Mouse (Mus musculus) spleen, adult 2 months (tissue): Measurements from ENCODE around the gene Gm20388. TPM values are rescaled to one million over a fixed set of nuclear protein-coding genes. Genes with fewer than 3 reads are reported as not detected.
"Not testable (repeated sequence)": the region's sequence is repeated elsewhere in the genome, so short reads cannot be mapped to it uniquely, and the experiment has no call there.

Source experiments
- DNase-seq, 2 experiments: peaks; one replicate each; pipeline versions ENCODE4 v3.0.0 to v3.0.0-alpha.2; 2012 to 2021; ENCODE audit warnings: low spot score in 2 of 2, low read depth in 1 of 2
- H3K27ac ChIP-seq: fragments of 200-500 bp; 2 replicates; pipeline ENCODE4 v1.5.1; 2012; ENCODE audit warnings: low read length, inconsistent platforms; ENCODE audit not compliant: insufficient read depth
- H3K27me3 ChIP-seq: fragments of 200-500 bp; 2 replicates; pipeline ENCODE4 v1.6.1; 2012; ENCODE audit warnings: mild to moderate bottlenecking, moderate library complexity, low read length, inconsistent platforms; ENCODE audit not compliant: control insufficient read depth, insufficient read depth
- H3K36me3 ChIP-seq: fragments of 200-500 bp; 2 replicates; pipeline ENCODE4 v1.6.1; 2012; ENCODE audit warnings: mild to moderate bottlenecking, low read length, inconsistent platforms; ENCODE audit not compliant: control insufficient read depth, insufficient read depth
- H3K4me1 ChIP-seq: fragments of 200-500 bp; 2 replicates; pipeline ENCODE4 v1.6.1; 2011; ENCODE audit warnings: inconsistent platforms; ENCODE audit not compliant: control insufficient read depth, insufficient read depth, insufficient read length
- H3K4me3 ChIP-seq: fragments of 200-500 bp; 2 replicates; pipeline ENCODE4 v1.5.1; 2011; ENCODE audit warnings: mild to moderate bottlenecking, inconsistent platforms; ENCODE audit not compliant: insufficient read depth, insufficient read length; ENCODE audit errors: extremely low read depth
- CTCF ChIP-seq: fragments of 200-500 bp; IDR thresholded peaks from 2 replicates; pipeline ENCODE4 v1.5.1; 2011; ENCODE audit warnings: mild to moderate bottlenecking, inconsistent platforms; ENCODE audit not compliant: insufficient read depth, insufficient read length, insufficient replicate concordance; ENCODE audit errors: extremely low read depth
- POLR2A ChIP-seq: fragments of 200-500 bp; IDR thresholded peaks from 2 replicates; pipeline ENCODE4 v1.6.1; 2011; ENCODE audit warnings: low read depth, low read length, inconsistent platforms
- WGBS: fragments of 180-500 bp; shearing (Covaris S2); methylation state at CpG from one replicate; pipeline ENCODE4 v1.1.7; 2018; 5-methylcytosine and 5-hydroxymethylcytosine counted together
- polyA plus RNA-seq: library from polyadenylated mRNA; depleted of rRNA; stranded (reverse); fragments of >200 nt; gene quantifications from 2 replicates; pipeline ENCODE4 v1.2.3, GENCODE M21; 2012

Gene Gm20388
- polyA plus RNA-seq, 1 experiment = 26.1 TPM

GRCm38 (mm10) chr8:121316009-121316408, 1405.4 kb downstream of the Gm20388 start:
- no peaks in the 10 kb centered on the region for H3K27me3 ChIP-seq
- 26% methylated on average over 18 of the region's 18 CpGs for WGBS
- no peaks in the 10 kb centered on the region for H3K4me1 ChIP-seq
- no peaks in the 10 kb centered on the region for H3K36me3 ChIP-seq
- no peak overlapping the region for H3K4me3 ChIP-seq
- DNase-seq = no peak
- no peak for TF ChIP-seq CTCF
- no peak for TF ChIP-seq POLR2A
- no peak overlapping the region for H3K27ac ChIP-seq

- H3K27me3 ChIP-seq, H3K4me1 ChIP-seq, H3K36me3 ChIP-seq, DNase-seq, H3K4me3 ChIP-seq, H3K27ac ChIP-seq: not testable (repeated sequence)
- WGBS = no CpG with 5 or more reads among the region's 19 CpGs
Observed at GRCm38 (mm10) chr8:121318756-121319155, 1408.1 kb downstream of the Gm20388 start.

- WGBS = 60% methylated on average over 5 of the region's 5 CpGs
- no peak for TF ChIP-seq CTCF
- H3K27me3 ChIP-seq = no peaks in the 10 kb centered on the region
Observed at GRCm38 (mm10) chr8:121319491-121319890, 1408.8 kb downstream of the Gm20388 start.

GRCm38 (mm10) chr8:121326164-121326910, 1415.7 kb downstream of the Gm20388 start:
- WGBS = 89% methylated on average over 18 of the region's 18 CpGs
- H3K36me3 ChIP-seq = no peaks in the 10 kb centered on the region
- TF ChIP-seq POLR2A = no peak
- no peak for TF ChIP-seq CTCF
- H3K27me3 ChIP-seq = no peaks in the 10 kb centered on the region
- no peaks in the 10 kb centered on the region for H3K4me1 ChIP-seq
- no peak for DNase-seq
- H3K27ac ChIP-seq = no peak overlapping the region
- H3K4me3 ChIP-seq = no peak overlapping the region

More at GRCm38 (mm10) chr8:121319491-121319890, 1408.8 kb downstream of the Gm20388 start:
- Histone ChIP-seq H3K4me3 (no peak overlapping the region), H3K36me3 (no peaks in the 10 kb centered on the region), H3K4me1 (no peaks in the 10 kb centered on the region), H3K27ac (no peak overlapping the region)
- DNase-seq = no peak

- Histone ChIP-seq H3K36me3 (no peaks in the 10 kb centered on the region), H3K4me3 (no peak overlapping the region), H3K27me3 (no peaks in the 10 kb centered on the region), H3K4me1 (no peaks in the 10 kb centered on the region), H3K27ac (no peak overlapping the region)
- TF ChIP-seq POLR2A (no peak), CTCF (no peak)
- 12% methylated on average over 8 of the region's 8 CpGs for WGBS
- no peak for DNase-seq
Observed at GRCm38 (mm10) chr8:121332436-121332835, 1421.8 kb downstream of the Gm20388 start.

- Histone ChIP-seq H3K36me3 (no peaks in the 10 kb centered on the region), H3K27ac (no peak overlapping the region), H3K4me1 (no peaks in the 10 kb centered on the region), H3K27me3 (no peaks in the 10 kb centered on the region), H3K4me3 (no peak overlapping the region)
- WGBS = 22% methylated on average over 33 of the region's 33 CpGs
- TF ChIP-seq POLR2A (no peak), CTCF (no peak)
- no peak for DNase-seq
Observed at GRCm38 (mm10) chr8:121334495-121335424, 1424.1 kb downstream of the Gm20388 start.

GRCm38 (mm10) chr8:121335684-121336083, 1425.0 kb downstream of the Gm20388 start:
- Histone ChIP-seq H3K36me3 (no peaks in the 10 kb centered on the region), H3K4me1 (no peaks in the 10 kb centered on the region), H3K27me3 (no peaks in the 10 kb centered on the region), H3K4me3 (no peak overlapping the region), H3K27ac (no peak overlapping the region)
- no peak for DNase-seq
- 96% methylated on average over 7 of the region's 7 CpGs for WGBS
- TF ChIP-seq CTCF (no peak), POLR2A (no peak)
